Mouse (Mus musculus): Measurements from ENCODE around the gene Lifr. TPM values are rescaled to one million over a fixed set of nuclear protein-coding genes. Genes with fewer than 3 reads are reported as not detected.
A peak's percentile ranks its signal among the peaks of the same experiment; 100 is the strongest.

The Lifr gene
- polyA plus RNA-seq, 1 experiment from 2014 or later = 17.3 TPM

- 56% methylated on average over 15 of the region's 15 CpGs for WGBS
- Histone ChIP-seq H3K9ac (no peak overlapping the region), H3K4me1 (replicated peaks) (peaks cover 46% of the 10 kb centered on the region)
Measured at GRCm38 (mm10) chr15:7143689-7144170, 53.3 kb downstream of the Lifr start.

GRCm38 (mm10) chr15:7144542-7144941, 54.1 kb downstream of the Lifr start:
- no peak overlapping the region for H3K9ac ChIP-seq
- H3K4me2 ChIP-seq = no peak overlapping the region
- H3K36me3 ChIP-seq = no peaks in the 10 kb centered on the region
- 64% methylated on average over 3 of the region's 3 CpGs for WGBS
- no peak for ATAC-seq (ENCODE audit: insufficient number of reproducible peaks, low FRiP score)
- H3K27me3 ChIP-seq (replicated peaks) = no peaks in the 10 kb centered on the region
- no peak overlapping the region for H3K27ac ChIP-seq (ENCODE audit: poor library complexity, severe bottlenecking)
- H3K4me3 ChIP-seq = no peak overlapping the region
- no peaks in the 10 kb centered on the region for H3K9me3 ChIP-seq (replicated peaks)
- H3K4me1 ChIP-seq (replicated peaks) = peaks cover 48% of the 10 kb centered on the region

More at GRCm38 (mm10) chr15:7143689-7144170, 53.3 kb downstream of the Lifr start:
- no peaks in the 10 kb centered on the region for H3K9me3 ChIP-seq (replicated peaks)
- H3K4me3 ChIP-seq = no peak overlapping the region
- no peak for ATAC-seq (ENCODE audit: insufficient number of reproducible peaks, low FRiP score)
- H3K27ac ChIP-seq (ENCODE audit: poor library complexity, severe bottlenecking) = no peak overlapping the region
- H3K4me2 ChIP-seq = no peak overlapping the region
- no peaks in the 10 kb centered on the region for H3K36me3 ChIP-seq
- no peaks in the 10 kb centered on the region for H3K27me3 ChIP-seq (replicated peaks)

GRCm38 (mm10) chr15:7144942-7145341, 54.5 kb downstream of the Lifr start:
- Histone ChIP-seq H3K9ac (no peak overlapping the region), H3K4me1 (replicated peaks) (peaks cover 48% of the 10 kb centered on the region), H3K27ac (ENCODE audit: poor library complexity, severe bottlenecking) (no peak overlapping the region), H3K27me3 (replicated peaks) (no peaks in the 10 kb centered on the region), H3K36me3 (no peaks in the 10 kb centered on the region), H3K4me3 (no peak overlapping the region), H3K4me2 (no peak overlapping the region), H3K9me3 (replicated peaks) (no peaks in the 10 kb centered on the region)
- ATAC-seq (ENCODE audit: insufficient number of reproducible peaks, low FRiP score) = no peak
- 71% methylated on average over 9 of the region's 9 CpGs for WGBS

GRCm38 (mm10) chr15:7145555-7145954, 55.1 kb downstream of the Lifr start:
- no peaks in the 10 kb centered on the region for H3K9me3 ChIP-seq (replicated peaks)
- H3K9ac ChIP-seq = no peak overlapping the region
- no peaks in the 10 kb centered on the region for H3K36me3 ChIP-seq
- no peak overlapping the region for H3K4me3 ChIP-seq
- no peak overlapping the region for H3K27ac ChIP-seq (ENCODE audit: poor library complexity, severe bottlenecking)
- WGBS = 63% methylated on average over 5 of the region's 5 CpGs
- peaks cover 48% of the 10 kb centered on the region for H3K4me1 ChIP-seq (replicated peaks)
- no peak for ATAC-seq (ENCODE audit: insufficient number of reproducible peaks, low FRiP score)
- no peaks in the 10 kb centered on the region for H3K27me3 ChIP-seq (replicated peaks)
- no peak overlapping the region for H3K4me2 ChIP-seq

- no peak overlapping the region for H3K4me2 ChIP-seq
- H3K4me3 ChIP-seq = no peak overlapping the region
- H3K27ac ChIP-seq (ENCODE audit: poor library complexity, severe bottlenecking) = no peak overlapping the region
- no peaks in the 10 kb centered on the region for H3K27me3 ChIP-seq (replicated peaks)
- no peak overlapping the region for H3K9ac ChIP-seq
- H3K4me1 ChIP-seq (replicated peaks) = peaks cover 39% of the 10 kb centered on the region
- WGBS = 43% methylated on average over 8 of the region's 8 CpGs
- no peaks in the 10 kb centered on the region for H3K36me3 ChIP-seq
- ATAC-seq (ENCODE audit: insufficient number of reproducible peaks, low FRiP score) = no peak
- no peaks in the 10 kb centered on the region for H3K9me3 ChIP-seq (replicated peaks)
Measured at GRCm38 (mm10) chr15:7146529-7146928, 56.1 kb downstream of the Lifr start.

GRCm38 (mm10) chr15:7149796-7150195, 59.4 kb downstream of the Lifr start:
- Histone ChIP-seq H3K27ac (ENCODE audit: poor library complexity, severe bottlenecking) (no peak overlapping the region), H3K4me2 (no peak overlapping the region), H3K9ac (no peak overlapping the region), H3K36me3 (no peaks in the 10 kb centered on the region), H3K9me3 (replicated peaks) (no peaks in the 10 kb centered on the region), H3K27me3 (replicated peaks) (no peaks in the 10 kb centered on the region), H3K4me1 (replicated peaks) (peaks cover 48% of the 10 kb centered on the region), H3K4me3 (no peak overlapping the region)
- 92% methylated on average over 18 of the region's 18 CpGs for WGBS
- ATAC-seq (ENCODE audit: insufficient number of reproducible peaks, low FRiP score) = no peak

GRCm38 (mm10) chr15:7150591-7150990, 60.2 kb downstream of the Lifr start:
- H3K27me3 ChIP-seq (replicated peaks) = no peaks in the 10 kb centered on the region
- no peak overlapping the region for H3K27ac ChIP-seq (ENCODE audit: poor library complexity, severe bottlenecking)
- no peak overlapping the region for H3K9ac ChIP-seq
- no peaks in the 10 kb centered on the region for H3K36me3 ChIP-seq
- 84% methylated on average over 9 of the region's 9 CpGs for WGBS
- no peaks in the 10 kb centered on the region for H3K9me3 ChIP-seq (replicated peaks)
- H3K4me2 ChIP-seq = no peak overlapping the region
- H3K4me3 ChIP-seq = no peak overlapping the region
- peaks cover 42% of the 10 kb centered on the region for H3K4me1 ChIP-seq (replicated peaks)
- no peak for ATAC-seq (ENCODE audit: insufficient number of reproducible peaks, low FRiP score)

- H3K27me3 ChIP-seq (replicated peaks) = no peaks in the 10 kb centered on the region
- no peak overlapping the region for H3K4me2 ChIP-seq
- H3K36me3 ChIP-seq = peaks cover 11% of the 10 kb centered on the region
- H3K9ac ChIP-seq = no peak overlapping the region
- H3K4me3 ChIP-seq = no peak overlapping the region
- no peaks in the 10 kb centered on the region for H3K9me3 ChIP-seq (replicated peaks)
- no peak overlapping the region for H3K27ac ChIP-seq (ENCODE audit: poor library complexity, severe bottlenecking)
- WGBS = 57% methylated on average over 10 of the region's 10 CpGs
- no peak for ATAC-seq (ENCODE audit: insufficient number of reproducible peaks, low FRiP score)
- H3K4me1 ChIP-seq (replicated peaks) = peaks cover 33% of the 10 kb centered on the region
Measured at GRCm38 (mm10) chr15:7152116-7152760, 61.8 kb downstream of the Lifr start.

- 0 out of 2 replicates have a peak, but pooled peaks have one; percentile 39 for ATAC-seq (ENCODE audit: insufficient number of reproducible peaks, low FRiP score)
- H3K27ac ChIP-seq (ENCODE audit: poor library complexity, severe bottlenecking) = no peak overlapping the region
- WGBS = 68% methylated on average over 15 of the region's 15 CpGs
Measured at GRCm38 (mm10) chr15:7154010-7154736, 63.8 kb downstream of the Lifr start.

GRCm38 (mm10) chr15:7154737-7155090, 64.3 kb downstream of the Lifr start:
- H3K9me3 ChIP-seq (replicated peaks) = no peaks in the 10 kb centered on the region
- WGBS = 64% methylated on average over 7 of the region's 7 CpGs
- peaks cover 30% of the 10 kb centered on the region for H3K36me3 ChIP-seq
- H3K4me1 ChIP-seq (replicated peaks) = peaks cover 24% of the 10 kb centered on the region
- H3K4me3 ChIP-seq = no peak overlapping the region
- H3K27ac ChIP-seq (ENCODE audit: poor library complexity, severe bottlenecking) = no peak overlapping the region
- no peak for ATAC-seq (ENCODE audit: insufficient number of reproducible peaks, low FRiP score)
- no peak overlapping the region for H3K4me2 ChIP-seq
- no peak overlapping the region for H3K9ac ChIP-seq
- no peaks in the 10 kb centered on the region for H3K27me3 ChIP-seq (replicated peaks)

More at GRCm38 (mm10) chr15:7154010-7154736, 63.8 kb downstream of the Lifr start:
- Histone ChIP-seq H3K9me3 (replicated peaks) (no peaks in the 10 kb centered on the region), H3K9ac (no peak overlapping the region), H3K4me2 (no peak overlapping the region), H3K4me1 (replicated peaks) (peaks cover 24% of the 10 kb centered on the region), H3K27me3 (replicated peaks) (no peaks in the 10 kb centered on the region), H3K36me3 (peaks cover 25% of the 10 kb centered on the region), H3K4me3 (no peak overlapping the region)

GRCm38 (mm10) chr15:7157658-7158057, 67.2 kb downstream of the Lifr start:
- Histone ChIP-seq H3K4me3 (no peak overlapping the region), H3K27ac (ENCODE audit: poor library complexity, severe bottlenecking) (no peak overlapping the region), H3K4me1 (replicated peaks) (peaks cover 15% of the 10 kb centered on the region), H3K4me2 (no peak overlapping the region), H3K36me3 (peaks cover 48% of the 10 kb centered on the region), H3K27me3 (replicated peaks) (no peaks in the 10 kb centered on the region), H3K9ac (no peak overlapping the region), H3K9me3 (replicated peaks) (no peaks in the 10 kb centered on the region)
- ATAC-seq (ENCODE audit: insufficient number of reproducible peaks, low FRiP score) = no peak
- 85% methylated on average over 6 of the region's 6 CpGs for WGBS
